Mouse (Mus musculus) hindbrain, embryonic 15.5 days (tissue): ENCODE results near the gene Mfsd12. TPM values are rescaled to one million over a fixed set of nuclear protein-coding genes. Genes with fewer than 3 reads are reported as not detected.

Experiments used
- microRNA-seq: library from miRNA; unstranded; fragments of <30 nt; microRNA quantifications from one replicate; pipeline ENCODE4, GENCODE M21; 2016
- polyA plus RNA-seq: library from polyadenylated mRNA; unstranded; fragments of >200 nt; fragmentation: Nextera tagmentation; extraction: Ambion mirVana; gene quantifications from 2 replicates; pipeline ENCODE4 v1.2.1, GENCODE M21; 2015

The Mfsd12 gene
- polyA plus RNA-seq, 1 experiment from 2014 or later: 21.1 TPM

Small RNA genes lying within 50 kb of the gene (microRNA-seq; reads per million reads assigned to microRNA genes)
- gene Mir6913: not detected

Other genes with a start within 250 kb of the Mfsd12 start
- 15.3 and 16.2 TPM in 2 replicates for gene Zbtb7a, start 222.3 kb upstream of the Mfsd12 start, polyA plus RNA-seq
- gene Pias4, start 189.6 kb upstream of the Mfsd12 start, polyA plus RNA-seq: 52.2 and 61.2 TPM in 2 replicates
- 532 and 536 TPM in 2 replicates for gene Eef2, start 180.9 kb upstream of the Mfsd12 start, polyA plus RNA-seq
- 69.7 and 70.1 TPM in 2 replicates for gene Dapk3, start 174.5 kb upstream of the Mfsd12 start, polyA plus RNA-seq
- 0.13 and 0.31 TPM in 2 replicates for gene 4930442H23Rik, start 173.6 kb upstream of the Mfsd12 start, polyA plus RNA-seq
- 0.10 TPM in 1 of 2 replicates, not detected in the other for gene Nmrk2, start 155.4 kb upstream of the Mfsd12 start, polyA plus RNA-seq
- gene Atcay, start 126.7 kb upstream of the Mfsd12 start, polyA plus RNA-seq: 80.6 and 85.5 TPM in 2 replicates
- gene Zfr2, start 124.3 kb upstream of the Mfsd12 start, polyA plus RNA-seq: 30.3 and 34.0 TPM in 2 replicates
- gene Matk, start 104.6 kb upstream of the Mfsd12 start, polyA plus RNA-seq: 43.8 and 49.7 TPM in 2 replicates
- gene Mrpl54, start 90.6 kb upstream of the Mfsd12 start, polyA plus RNA-seq: 121 and 144 TPM in 2 replicates
- gene Apba3, start 90.5 kb upstream of the Mfsd12 start, polyA plus RNA-seq: 38.3 and 38.6 TPM in 2 replicates
- gene Tjp3, start 65.9 kb upstream of the Mfsd12 start, polyA plus RNA-seq: 5.9 and 6.2 TPM in 2 replicates
- 130 and 151 TPM in 2 replicates for gene Pip5k1c, start 64.5 kb upstream of the Mfsd12 start, polyA plus RNA-seq
- gene Cactin, start 36.4 kb upstream of the Mfsd12 start, polyA plus RNA-seq: 33.8 and 35.1 TPM in 2 replicates
- 4.7 and 5.2 TPM in 2 replicates for gene Tbxa2r, start 28.8 kb upstream of the Mfsd12 start, polyA plus RNA-seq
- gene Gipc3, start 14.2 kb upstream of the Mfsd12 start, polyA plus RNA-seq: not detected in 2 replicates
- gene Hmg20b, start 7.0 kb upstream of the Mfsd12 start, polyA plus RNA-seq: 39.0 and 39.9 TPM in 2 replicates
- gene 4930404N11Rik, start 8.3 kb downstream of the Mfsd12 start, polyA plus RNA-seq: 1.1 TPM in 2 replicates
- gene Fzr1, start 21.0 kb downstream of the Mfsd12 start, polyA plus RNA-seq: 147 and 152 TPM in 2 replicates
- 92.2 and 94.0 TPM in 2 replicates for gene Dohh, start 26.9 kb downstream of the Mfsd12 start, polyA plus RNA-seq
- 6.2 and 6.6 TPM in 2 replicates for gene Gm48551, start 27.0 kb downstream of the Mfsd12 start, polyA plus RNA-seq
- 2.1 and 2.7 TPM in 2 replicates for gene Gm48552, start 31.5 kb downstream of the Mfsd12 start, polyA plus RNA-seq
- 1.4 and 1.8 TPM in 2 replicates for gene Smim24, start 35.6 kb downstream of the Mfsd12 start, polyA plus RNA-seq
- 26.6 and 28.0 TPM in 2 replicates for gene Nfic, start 98.1 kb downstream of the Mfsd12 start, polyA plus RNA-seq
- 70.0 and 77.6 TPM in 2 replicates for gene Celf5, start 125.2 kb downstream of the Mfsd12 start, polyA plus RNA-seq
- gene Ncln, start 138.9 kb downstream of the Mfsd12 start, polyA plus RNA-seq: 66.5 and 72.7 TPM in 2 replicates
- gene S1pr4, start 142.6 kb downstream of the Mfsd12 start, polyA plus RNA-seq: 0.83 and 0.86 TPM in 2 replicates
- 1.1 and 1.2 TPM in 2 replicates for gene Gna15, start 166.7 kb downstream of the Mfsd12 start, polyA plus RNA-seq
- 94.3 and 109 TPM in 2 replicates for gene Gna11, start 187.7 kb downstream of the Mfsd12 start, polyA plus RNA-seq
- 820 and 884 TPM in 2 replicates for gene Aes, start 202.0 kb downstream of the Mfsd12 start, polyA plus RNA-seq
- gene Tle2, start 217.1 kb downstream of the Mfsd12 start, polyA plus RNA-seq: 46.6 and 46.9 TPM in 2 replicates
- 8.7 and 9.8 TPM in 2 replicates for gene Tle6, start 243.6 kb downstream of the Mfsd12 start, polyA plus RNA-seq
- 1.7 and 2.1 TPM in 2 replicates for gene BC025920, start 248.8 kb downstream of the Mfsd12 start, polyA plus RNA-seq